Mouse (Mus musculus): ENCODE data around the gene 9630041A04Rik. TPM values are rescaled to one million over a fixed set of nuclear protein-coding genes. Genes with fewer than 3 reads are reported as not detected.

9630041A04Rik gene
- not detected for polyA plus RNA-seq (2014; fragmentation: Illumina TruSeq; extraction: RNeasy Lipid Tissue Mini Kit (QIAGEN cat#74804); ENCODE audit: low replicate concordance)

GRCm38 (mm10) chr9:101861596-101862471 is at the start of gene 9630041A04Rik:
Gene 9630041A04Rik, plus strand, starts transcription at chr9:101861841.

